Mouse (Mus musculus) brown adipose tissue, adult 24 weeks (tissue): ENCODE data around the gene Maff. TPM values are rescaled to one million over a fixed set of nuclear protein-coding genes. Genes with fewer than 3 reads are reported as not detected.

Experiments used
- H3K27ac ChIP-seq: fragments of 200-500 bp; replicated peaks from 2 replicates; pipeline ENCODE4 v1.5.1; 2012; ENCODE audit warnings: low read depth, mild to moderate bottlenecking, low read length
- H3K4me1 ChIP-seq: fragments of 200-500 bp; 2 replicates; pipeline ENCODE4 v1.6.1; 2012; ENCODE audit warnings: low read length, mixed read lengths; ENCODE audit not compliant: control insufficient read depth, insufficient read depth, insufficient read length
- H3K4me3 ChIP-seq: fragments of 200-500 bp; 2 replicates; pipeline ENCODE4 v1.5.1; 2012; ENCODE audit warnings: low read depth, mild to moderate bottlenecking, low read length, moderate library complexity; ENCODE audit not compliant: insufficient read depth
- polyA plus RNA-seq: library from polyadenylated mRNA; stranded (reverse); fragments of >200 nt; gene quantifications from 2 replicates; pipeline ENCODE4 v1.2.4, GENCODE M21; 2012; ENCODE audit not compliant: missing spikeins, insufficient read depth, insufficient read length

Gene Maff
- polyA plus RNA-seq, 1 experiment, result 11.4 TPM

DNA sequence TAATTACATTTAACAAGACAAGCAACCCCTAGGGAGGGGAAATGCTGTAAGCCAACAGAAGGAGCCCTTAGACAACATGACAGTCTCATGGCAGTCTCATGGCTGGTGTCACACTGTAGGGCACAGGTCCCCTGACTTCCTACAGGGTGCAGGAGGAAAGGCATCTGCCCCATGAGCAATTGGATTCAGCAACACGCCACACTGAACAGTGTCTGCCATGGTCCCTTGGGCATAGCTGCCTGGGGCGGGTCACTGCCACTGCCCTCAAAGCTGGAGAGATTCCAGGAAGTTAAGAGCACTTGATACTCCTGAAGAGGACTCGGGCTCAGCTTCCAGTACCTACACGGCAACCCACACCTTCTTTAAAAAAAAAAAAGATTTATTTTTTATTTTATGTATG, 20.2 kb upstream of the Maff start:
- no peak overlapping the region for H3K27ac ChIP-seq
- peaks cover 27% of the 10 kb centered on the region for H3K4me1 ChIP-seq
- H3K4me3 ChIP-seq, result no peak overlapping the region

DNA sequence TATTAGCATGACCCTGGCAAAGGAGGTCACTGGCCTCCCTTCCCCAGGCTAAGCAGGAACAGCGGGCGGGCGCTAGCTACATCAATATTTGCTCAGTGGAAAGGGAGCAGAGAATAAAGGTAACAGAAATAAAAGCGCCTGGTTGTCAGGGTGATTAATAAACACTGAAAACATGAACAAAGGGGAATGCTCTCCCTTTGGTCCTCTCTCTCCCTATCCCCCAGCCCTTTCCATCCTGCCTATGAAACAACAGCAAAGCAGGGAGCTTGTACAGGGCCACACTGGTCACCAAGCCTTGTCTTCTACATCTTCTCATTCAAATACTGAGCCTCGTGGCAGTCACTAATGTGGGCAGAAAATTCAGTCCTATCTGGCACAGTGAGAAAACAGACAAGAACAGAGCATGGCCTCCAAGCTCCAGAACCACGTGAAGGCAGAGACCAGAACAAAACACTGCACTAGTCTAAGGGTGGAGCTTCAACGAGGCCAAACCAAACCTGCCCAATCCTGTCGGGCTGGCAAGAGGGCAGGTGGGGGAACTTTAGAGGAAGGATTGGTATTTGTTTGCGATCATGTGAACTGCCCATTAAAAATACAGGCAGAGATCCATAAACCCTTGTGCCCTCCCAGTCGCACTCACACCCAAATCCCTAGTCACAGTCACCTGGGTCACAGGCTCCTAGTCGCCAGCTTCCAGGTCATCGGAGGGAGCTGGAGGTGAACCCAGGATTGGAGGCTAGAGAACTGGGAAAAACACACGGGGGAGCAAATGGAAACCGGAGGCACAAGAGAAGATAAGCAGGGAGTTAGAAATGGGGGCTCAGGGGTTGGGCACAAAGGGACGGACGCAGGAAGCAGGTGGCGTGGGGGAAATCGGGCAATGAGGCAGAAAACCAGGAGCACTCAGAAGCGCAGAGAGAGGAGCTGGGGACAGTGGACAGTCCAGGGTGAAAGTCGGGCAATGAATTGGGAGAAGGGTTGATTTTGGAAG, 19.2 kb upstream of the Maff start:
- Histone ChIP-seq H3K4me3 (peak overlapping the region; percentile 72), H3K4me1 (peaks cover 27% of the 10 kb centered on the region)

DNA sequence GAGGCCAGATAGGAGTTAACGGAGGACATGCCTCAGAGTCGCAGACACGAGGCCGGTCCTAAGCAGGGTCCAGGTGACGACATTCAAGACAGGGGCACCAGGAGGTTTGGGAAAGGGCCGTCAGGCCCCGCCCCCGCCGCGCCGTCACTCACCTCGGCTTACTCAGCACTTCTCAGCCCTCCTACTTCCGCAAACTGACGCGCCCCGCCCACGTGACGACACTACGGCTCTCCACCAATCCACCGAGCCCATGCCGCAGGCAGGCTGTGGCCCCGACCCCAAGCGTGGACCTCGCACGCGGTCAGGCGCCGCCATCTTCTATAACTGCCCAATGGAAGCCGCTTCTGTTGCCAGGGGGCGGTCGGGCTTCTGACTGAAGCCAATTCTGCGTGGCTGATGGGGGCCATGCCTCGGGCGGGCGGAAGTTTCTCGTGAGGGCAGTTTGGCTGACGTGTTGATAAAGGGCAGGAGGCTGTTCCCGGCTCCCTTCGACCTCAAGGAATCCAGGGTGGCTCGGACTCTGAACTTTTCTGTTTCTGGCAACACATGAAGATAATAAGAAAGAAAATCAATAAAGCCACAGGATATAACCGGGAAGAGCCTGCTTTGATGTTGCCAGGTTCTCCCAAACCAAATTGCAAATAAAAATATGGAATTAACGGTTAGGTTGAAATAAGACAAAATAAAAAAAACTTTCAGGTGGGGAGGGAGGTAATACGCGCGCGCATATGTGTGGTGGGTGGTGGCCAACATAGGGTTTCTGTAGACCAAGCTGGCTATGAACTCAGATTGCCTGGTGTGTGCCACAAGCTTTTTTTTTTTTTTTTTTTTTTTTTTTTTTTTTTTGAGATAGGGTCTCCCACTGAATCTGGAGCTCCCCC, 18.1 kb upstream of the Maff start, which contains the start of gene Pla2g6:
Gene Pla2g6, minus strand, starts transcription at position 333 of the 881 bp plus-strand sequence.
- Histone ChIP-seq H3K4me3 (peak within 1 kb of the TSS; percentile 72), H3K4me1 (peaks cover 26% of the 10 kb centered on the region)

More for the DNA sequence above, 19.2 kb upstream of the Maff start:
- peak overlapping the region; percentile 96 for H3K27ac ChIP-seq

GRCm38 (mm10) chr15:79328939-79329275, 17.5 kb upstream of the Maff start:
- Histone ChIP-seq H3K27ac (no peak overlapping the region), H3K4me3 (no peak overlapping the region), H3K4me1 (peaks cover 23% of the 10 kb centered on the region)

More for the DNA sequence above, 18.1 kb upstream of the Maff start, which contains the start of gene Pla2g6:
- peak within 1 kb of the TSS; percentile 96 for H3K27ac ChIP-seq

DNA sequence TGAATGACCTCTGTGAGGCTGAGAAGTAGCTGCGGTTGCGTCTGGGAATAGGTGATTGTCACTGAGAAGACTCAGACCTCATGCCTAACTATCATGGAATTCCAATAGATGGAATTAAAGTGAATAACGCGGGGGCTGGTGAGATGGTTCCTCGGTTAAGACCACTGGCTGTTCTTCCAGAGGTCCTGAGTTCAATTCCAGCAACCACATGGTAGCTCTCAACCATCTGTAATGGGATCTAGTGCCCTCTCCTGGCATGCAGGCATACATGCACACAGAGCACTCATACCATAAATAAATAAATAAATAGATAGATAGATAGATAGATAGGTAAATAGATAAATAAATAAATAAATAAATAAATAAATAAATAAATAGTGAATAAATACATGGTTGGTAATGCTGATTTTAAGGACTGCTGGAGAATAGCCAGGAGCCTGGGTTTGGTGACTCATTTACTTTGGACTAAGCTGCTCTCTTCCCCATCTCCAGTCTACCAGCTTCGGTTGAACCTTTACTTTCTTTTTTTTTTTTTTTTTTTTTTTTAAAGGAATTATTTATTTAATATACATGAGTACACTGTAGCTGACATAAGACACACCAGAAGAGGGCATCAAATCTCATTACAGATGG, 17.0 kb upstream of the Maff start:
- peaks cover 17% of the 10 kb centered on the region for H3K4me1 ChIP-seq
- no peak overlapping the region for H3K4me3 ChIP-seq
- H3K27ac ChIP-seq, result no peak overlapping the region

DNA sequence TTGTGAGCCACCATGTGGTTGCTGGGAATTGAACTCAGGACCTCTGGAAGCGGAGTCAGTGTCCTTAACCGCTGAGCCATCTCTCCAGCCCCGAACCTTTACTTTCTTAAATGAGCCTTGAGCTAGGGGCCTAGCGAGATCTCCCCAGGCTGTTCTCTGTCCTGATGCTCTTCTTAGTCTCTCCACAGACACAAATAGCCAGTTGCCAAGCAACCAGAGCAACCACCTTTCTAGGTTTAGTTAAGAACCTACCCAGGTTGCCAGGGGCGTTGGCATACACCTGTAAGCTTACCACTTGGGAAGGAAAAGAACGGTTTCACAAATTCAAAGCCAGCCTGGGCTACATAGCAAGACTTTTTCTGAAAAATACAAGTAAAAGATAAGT, 16.4 kb upstream of the Maff start:
- peaks cover 14% of the 10 kb centered on the region; the same call in 1 of the 2 replicates for H3K4me1 ChIP-seq
- H3K27ac ChIP-seq, result no peak overlapping the region
- H3K4me3 ChIP-seq, result no peak overlapping the region

GRCm38 (mm10) chr15:79330521-79330920, 15.9 kb upstream of the Maff start:
- no peak overlapping the region for H3K27ac ChIP-seq

GRCm38 (mm10) chr15:79333409-79333808, 13.0 kb upstream of the Maff start:
- Histone ChIP-seq H3K4me1 (peaks cover 3% of the 10 kb centered on the region; the same call in 1 of the 2 replicates), H3K27ac (no peak overlapping the region), H3K4me3 (no peak overlapping the region)

More at GRCm38 (mm10) chr15:79330521-79330920, 15.9 kb upstream of the Maff start:
- H3K4me3 ChIP-seq, result no peak overlapping the region
- H3K4me1 ChIP-seq, result peaks cover 14% of the 10 kb centered on the region; the same call in 1 of the 2 replicates

- no peak overlapping the region for H3K4me3 ChIP-seq
- no peak overlapping the region for H3K27ac ChIP-seq
- H3K4me1 ChIP-seq, result peaks cover 3% of the 10 kb centered on the region; the same call in 1 of the 2 replicates
These were observed 11.3 kb upstream of the Maff start for GRCm38 (mm10) chr15:79335061-79335655.

DNA sequence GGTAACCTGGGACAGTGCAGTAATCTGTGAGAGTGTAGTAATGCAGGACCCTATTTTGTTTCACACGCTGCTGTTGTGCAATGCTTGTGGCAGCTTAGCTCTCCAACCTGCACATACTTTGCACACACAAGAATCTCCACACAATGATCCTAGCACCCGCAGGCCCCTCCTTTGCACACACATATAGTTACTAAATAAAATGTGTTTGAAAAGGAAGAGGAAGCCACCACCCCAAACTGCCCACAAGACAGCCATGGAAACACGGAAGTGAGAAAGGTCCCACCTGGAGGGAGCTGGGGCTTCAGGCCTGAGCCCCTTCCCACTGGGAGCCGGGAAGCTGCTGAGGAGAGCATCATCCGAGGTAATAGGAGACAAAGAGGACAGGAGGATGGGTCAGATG, 7.4 kb upstream of the Maff start:
- no peak overlapping the region for H3K4me3 ChIP-seq
- 0 out of 2 replicates have a peak, but pooled peaks cover 3% of the 10 kb centered on the region for H3K4me1 ChIP-seq
- no peak overlapping the region for H3K27ac ChIP-seq

DNA sequence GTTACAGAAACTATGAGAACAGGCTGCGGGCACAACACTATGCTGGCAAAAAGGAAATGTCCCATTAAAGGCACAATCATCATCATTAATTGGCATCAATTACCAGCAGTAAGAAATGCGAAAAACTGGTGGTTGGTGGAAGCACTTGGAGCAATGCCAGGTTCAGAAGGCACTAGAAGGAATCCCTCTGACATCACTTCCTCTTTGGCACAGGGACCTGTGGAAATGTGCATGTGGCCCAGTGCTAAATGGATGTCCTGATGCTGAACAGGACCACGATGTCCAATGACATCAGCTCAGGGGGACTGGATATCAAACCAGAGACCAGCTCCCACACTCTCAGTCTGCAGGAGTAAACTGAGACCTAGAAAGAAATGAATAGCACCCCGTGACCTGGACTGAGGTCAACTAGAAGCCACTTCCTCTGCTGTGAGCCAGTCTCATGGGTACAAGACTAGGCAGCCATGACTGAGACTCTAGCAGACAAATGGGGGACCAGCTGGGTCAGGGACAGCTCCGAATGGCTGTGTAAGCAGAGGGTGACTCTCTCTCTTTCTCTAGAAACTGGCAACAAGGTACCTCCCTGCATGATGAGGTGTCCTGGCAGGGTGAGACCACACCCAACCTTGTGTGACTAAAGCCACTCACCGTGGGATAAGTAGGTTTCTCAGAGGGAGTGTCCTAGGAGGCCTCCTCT, 3.6 kb upstream of the Maff start:
- Histone ChIP-seq H3K4me1 (0 out of 2 replicates have a peak, but pooled peaks cover 3% of the 10 kb centered on the region), H3K4me3 (no peak overlapping the region), H3K27ac (no peak overlapping the region)

DNA sequence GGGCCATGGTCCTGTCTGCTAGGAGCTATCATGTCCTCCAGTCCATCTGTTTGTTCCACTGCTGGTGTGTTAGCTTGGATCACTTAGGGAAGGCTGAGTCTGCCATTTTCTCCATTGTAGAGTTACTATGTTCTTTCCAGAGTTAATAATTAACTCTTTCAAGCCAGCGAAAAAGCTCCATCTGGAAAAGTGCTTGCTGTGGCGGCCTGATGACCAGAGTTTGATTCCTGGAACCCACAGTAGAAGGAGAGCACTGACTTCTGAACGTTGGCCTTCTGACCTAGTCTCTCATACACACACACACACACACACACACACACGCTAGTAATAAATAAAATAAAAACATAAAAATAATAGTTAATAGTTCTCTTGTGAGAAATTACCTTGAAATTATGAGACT, 1.8 kb upstream of the Maff start:
- H3K4me3 ChIP-seq, result no peak overlapping the region
- H3K4me1 ChIP-seq, result peaks cover 9% of the 10 kb centered on the region; the same call in 1 of the 2 replicates
- H3K27ac ChIP-seq, result no peak overlapping the region

DNA sequence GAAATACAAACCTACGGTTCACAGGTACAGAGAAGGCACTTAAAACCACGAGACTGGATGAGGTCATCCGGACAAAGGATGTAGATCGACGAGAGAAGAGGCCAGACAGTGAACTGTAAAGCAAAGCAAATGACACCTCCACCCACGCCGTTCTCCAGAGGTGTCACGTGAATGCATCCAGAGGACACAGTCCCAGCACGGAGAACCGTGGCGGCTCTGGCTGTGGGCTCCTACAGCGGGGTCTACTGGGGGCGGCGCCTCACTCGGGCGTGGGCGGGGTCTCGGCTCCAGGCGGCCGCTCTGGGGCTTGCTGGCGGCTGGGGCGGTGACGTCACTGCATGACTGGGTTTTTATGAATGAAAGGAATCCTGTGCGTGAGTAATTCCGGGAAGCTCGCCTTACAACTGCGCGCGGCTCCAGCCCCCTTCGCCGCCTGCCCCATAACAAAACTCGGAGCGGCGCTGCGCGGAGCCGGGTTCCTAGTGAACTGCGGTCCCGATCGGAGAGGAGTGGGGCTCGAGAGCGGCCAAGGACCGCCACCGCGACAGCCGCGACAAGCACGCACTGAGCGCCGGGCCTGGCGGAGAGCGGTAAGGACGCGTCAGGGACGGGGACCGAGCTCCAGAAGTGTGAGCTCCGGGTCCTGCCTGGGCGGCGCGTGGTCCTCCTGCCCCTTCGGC, 884 bp downstream of the Maff start:
- Histone ChIP-seq H3K4me1 (peaks cover 13% of the 10 kb centered on the region), H3K4me3 (peak overlapping the region; percentile 85), H3K27ac (peak overlapping the region; percentile 77)
